Mouse (Mus musculus): ENCODE measurements at regions not wholly inside any gene's neighbourhood (a gene's known extent, or its start where the extent isn't known, plus 50 kb on each side); places are given as distances from the start of the nearest gene placed in this dataset.

- TF ChIP-seq CTCF (IDR thresholded peaks at IDR 0.05; ENCODE audit: insufficient read depth, low read depth, low read length) = no peak
- no peak for TF ChIP-seq POLR2A (IDR thresholded peaks at IDR 0.05; ENCODE audit: insufficient read depth, low read depth, low read length)
Observed at GRCm38 (mm10) chr3:51108639-51109202, 115.5 kb upstream of the Noct start.
